Mouse (Mus musculus): Measurements from ENCODE around the gene Zscan12.
A peak's percentile ranks its signal among the peaks of the same experiment; 100 is the strongest.
"Not testable (repeated sequence)": the region's sequence is repeated elsewhere in the genome, so short reads cannot be mapped to it uniquely, and the experiment has no call there.

The Zscan12 gene

DNA sequence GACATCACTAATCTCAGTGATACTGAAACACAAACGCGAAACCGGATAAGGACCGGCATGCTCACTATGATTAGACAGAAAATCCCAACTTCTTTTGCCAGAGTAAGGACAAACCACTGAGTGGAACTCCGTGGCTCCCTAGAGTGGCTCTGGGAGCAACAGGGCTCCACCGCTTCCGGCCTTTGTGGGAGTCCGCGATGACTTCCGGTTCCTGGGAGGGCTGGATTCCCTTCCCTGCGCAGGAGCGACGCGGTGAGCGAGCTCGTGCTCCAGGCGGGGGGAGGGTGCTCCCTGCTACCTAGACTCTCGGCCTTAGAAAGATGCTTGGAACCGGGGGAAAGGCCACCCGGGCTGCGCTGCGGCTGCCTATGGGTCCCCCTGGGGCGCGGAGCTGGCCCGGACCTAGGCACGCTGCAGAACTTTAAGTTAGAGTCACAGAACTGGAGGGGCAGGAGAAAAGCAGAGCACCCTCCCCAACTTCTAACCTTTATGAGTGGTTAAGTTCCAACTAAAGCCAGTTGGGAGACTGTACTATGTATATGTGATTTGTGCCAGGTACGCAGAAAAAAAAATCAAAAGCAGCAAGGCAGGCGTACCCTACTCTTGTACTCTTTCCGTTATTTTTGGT, at the start of gene Zscan12:
TSS of gene Zscan12 (plus strand) at position 200 of the 628 bp plus-strand sequence.
- DNase-seq (ENCODE audit: low spot score) = peak; percentile 90

DNA sequence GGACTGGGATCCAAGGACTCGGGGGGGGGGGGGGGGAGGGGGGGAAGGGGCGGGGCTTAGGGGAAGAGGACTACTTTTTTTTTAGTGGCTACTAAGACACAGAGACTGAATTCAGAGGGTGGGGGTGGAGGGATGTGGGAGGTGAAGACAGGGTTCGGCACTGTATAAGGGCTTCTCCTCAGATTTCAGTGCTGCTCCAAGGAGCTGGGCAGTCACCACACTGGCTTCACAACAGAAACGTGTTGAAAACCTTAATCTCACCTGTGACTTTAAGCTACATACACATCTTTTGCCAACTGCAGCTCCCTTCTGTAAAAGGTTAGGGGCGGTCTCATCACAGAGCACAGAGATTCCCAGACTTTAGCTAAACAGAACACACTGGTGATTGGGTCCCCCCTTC, 49.8 kb upstream of the Zscan12 start:
- no peak for DNase-seq (ENCODE audit: low spot score)

DNA sequence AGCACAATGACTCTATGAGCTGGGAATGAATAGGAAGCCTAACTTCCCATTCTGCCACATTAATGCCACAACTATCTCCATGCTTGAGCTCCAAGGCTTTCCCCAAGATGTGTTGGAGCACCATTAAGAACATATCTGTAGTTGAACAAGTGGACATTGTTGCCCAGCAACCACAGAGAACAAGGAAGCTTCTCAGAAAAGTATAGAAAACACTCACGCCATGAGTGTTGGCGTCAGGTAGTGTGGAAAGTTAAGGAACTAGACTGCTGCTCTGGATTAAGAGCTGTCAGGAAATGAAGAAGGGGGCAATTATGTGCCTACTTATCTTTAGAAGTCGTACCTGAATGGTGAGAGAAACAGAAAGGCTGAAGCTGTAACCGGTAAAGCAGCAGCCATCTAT, 48.7 kb upstream of the Zscan12 start:
- no peak for DNase-seq (ENCODE audit: low spot score)

DNA sequence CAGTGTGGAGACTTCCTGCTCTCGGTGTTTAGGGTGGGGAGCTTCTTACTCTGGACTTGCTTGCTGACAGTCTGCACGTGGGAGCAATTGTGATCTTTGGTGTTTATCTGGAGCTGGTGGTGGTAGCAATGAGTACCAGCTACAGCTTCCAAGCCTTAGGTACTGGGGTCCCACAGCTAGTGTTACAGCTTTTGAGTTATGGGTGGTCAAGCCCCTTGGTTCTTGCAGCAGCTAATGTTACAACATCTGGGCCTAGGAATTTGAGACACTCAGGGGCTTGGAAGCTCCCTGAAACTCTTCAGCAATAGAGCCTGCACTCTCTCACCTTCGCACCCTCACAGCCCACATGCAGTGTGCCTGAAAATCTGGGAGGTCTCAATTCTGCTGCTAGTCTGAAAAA, 42.4 kb upstream of the Zscan12 start:
- no peak for DNase-seq (ENCODE audit: low spot score)

DNA sequence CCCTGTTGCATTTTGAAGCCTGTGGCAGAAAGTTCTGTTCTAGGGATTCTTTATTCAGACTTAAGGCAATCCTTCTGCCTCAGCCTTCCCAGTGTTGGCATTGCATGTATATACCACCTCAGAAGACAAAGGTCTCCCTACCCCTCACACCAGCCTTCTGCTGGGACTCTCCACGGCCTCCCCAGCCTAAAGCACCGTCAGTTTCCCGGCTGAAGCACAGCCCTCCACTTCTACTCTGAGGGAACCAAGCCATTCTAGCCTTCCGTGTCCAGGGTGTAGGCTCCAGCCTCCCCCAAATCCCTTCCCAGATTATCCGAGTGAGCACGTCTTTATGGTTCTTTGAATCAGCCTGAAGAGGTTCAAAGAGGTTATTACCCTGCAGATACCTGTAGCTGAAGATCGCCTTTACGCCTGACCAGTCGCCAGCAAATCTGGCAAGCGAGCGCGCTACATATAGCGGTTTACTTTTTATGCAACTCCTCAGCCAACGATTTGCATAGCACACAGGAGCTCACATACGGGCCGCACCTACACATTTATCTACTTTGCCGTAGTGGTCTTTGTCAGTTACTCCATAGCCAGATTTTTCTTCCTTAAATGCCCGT, 40.6 kb upstream of the Zscan12 start:
- no peak for DNase-seq (ENCODE audit: low spot score)

DNA sequence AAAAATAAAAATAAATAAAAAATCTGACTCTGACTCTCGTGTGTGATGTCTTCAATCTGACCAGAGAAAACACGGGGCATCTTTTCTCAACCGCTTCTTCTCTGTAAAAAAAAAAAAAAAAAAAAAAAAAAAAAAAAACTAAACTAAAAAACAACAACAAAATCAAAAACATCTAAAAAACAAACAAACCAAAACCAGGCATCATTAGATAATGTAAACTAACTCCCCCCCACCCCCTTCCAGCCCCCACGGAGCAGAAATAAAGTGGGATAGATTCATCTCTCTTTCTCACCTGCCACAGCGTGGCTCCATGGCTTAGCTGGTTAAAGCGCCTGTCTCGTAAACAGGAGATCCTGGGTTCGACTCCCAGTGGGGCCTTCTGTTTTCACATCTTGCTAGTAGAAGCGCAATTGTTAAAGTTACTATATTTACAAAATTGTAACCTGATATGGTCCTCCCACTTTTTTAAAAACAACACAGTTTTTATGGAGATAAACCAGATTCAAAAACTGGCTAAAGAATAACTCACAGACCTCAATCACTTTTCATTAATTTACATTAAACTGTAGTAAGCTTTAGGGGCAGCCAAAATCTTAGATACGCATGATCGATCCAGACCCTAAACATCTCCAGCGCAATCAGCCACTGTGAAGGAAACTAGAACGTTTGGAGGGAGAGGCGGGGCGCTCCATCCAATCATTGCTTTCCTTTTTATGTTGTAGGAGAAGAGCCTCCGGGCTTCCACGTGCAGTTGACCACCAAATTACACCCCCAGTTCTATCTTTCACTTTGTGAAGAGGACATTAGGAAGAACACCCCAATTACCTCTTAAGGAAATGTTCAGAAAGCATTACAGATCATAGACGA, 39.9 kb upstream of the Zscan12 start:
- DNase-seq (ENCODE audit: low spot score) = peak; percentile 51

DNA sequence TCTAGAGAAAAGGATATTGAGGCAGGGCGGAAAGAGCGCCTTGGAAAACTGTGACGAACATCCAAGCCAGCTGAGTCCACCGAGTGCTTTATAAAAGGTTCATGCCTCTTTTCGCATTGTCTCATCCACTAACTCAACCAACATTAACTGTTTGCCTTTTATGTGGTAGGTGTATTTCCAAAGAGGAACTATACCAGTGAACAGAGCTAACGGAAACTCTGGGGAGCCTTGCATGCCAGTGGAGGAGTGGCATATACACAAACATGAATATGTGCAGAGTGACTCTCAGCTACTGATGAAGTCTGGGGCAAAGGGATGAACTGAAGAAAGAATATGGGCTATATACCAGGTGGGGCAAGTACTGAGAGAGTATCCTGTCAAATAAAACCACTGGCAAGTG, 39.2 kb upstream of the Zscan12 start:
- no peak for DNase-seq (ENCODE audit: low spot score)

DNA sequence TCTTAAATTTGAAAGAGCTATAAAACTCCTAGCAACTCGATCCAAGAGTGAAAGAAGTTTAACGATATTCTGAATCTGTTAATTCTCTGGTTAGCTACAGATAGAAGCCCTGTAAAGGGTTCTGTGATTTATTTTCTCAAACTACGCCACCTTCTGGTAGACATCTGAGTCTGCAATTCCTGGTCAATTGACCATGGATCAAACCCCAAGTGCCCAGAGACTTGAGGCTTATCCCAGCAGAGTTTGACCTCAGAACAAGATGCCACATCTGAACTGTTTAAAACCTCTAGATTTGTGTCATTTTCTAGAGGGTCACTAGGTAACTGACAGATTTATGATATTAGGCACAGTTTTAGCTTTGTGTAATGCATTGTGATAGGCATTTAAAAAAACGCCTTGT, 36.4 kb upstream of the Zscan12 start:
- DNase-seq (ENCODE audit: low spot score) = peak; percentile 30

DNA sequence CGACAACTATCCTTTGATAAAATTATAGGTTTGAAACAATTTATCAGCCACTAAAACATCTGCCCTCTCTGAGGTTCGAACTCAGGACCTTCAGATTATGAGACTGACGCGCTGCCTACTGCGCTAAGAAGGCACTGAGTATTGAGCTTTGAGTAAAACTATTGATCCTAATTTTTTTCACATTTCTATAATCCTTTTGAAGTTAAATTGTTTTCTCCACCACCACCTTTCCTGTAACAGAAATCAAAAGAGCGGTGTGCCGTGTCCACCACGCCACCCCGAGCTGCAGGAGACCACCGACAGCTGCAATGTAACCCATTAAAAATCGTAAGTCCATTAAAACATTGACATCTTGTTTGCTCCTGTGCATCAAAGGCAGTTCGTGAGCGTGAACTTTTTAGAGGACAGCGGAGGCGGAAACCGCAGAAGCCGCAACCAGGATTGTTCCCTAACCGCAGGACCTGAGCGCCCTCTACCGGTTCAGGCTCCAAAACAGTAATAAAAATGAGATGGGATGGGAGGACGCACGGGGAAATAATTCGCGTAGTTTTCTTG, 35.9 kb upstream of the Zscan12 start:
- DNase-seq (ENCODE audit: low spot score) = peak; percentile 79

DNA sequence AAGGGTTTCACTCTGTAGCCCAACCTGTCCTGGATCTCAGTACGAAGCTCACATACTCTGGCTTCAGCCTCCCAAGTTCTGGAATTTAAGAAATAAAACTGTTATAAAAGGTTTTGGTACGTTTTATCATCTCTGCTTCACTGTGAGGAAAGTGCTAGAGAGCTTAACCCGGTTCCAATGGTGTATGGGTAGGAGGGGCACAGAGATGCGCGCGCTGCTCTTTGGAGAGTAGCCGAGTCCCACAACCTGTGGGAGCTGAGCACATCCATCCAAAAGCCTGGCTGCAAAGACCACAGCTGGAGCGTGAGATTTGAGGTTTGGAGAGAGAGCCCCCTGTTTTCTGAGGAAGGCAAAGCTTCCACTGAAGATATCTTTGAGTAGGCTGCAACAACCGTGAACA, 35.2 kb upstream of the Zscan12 start:
- peak; percentile 11 for DNase-seq (ENCODE audit: low spot score)

DNA sequence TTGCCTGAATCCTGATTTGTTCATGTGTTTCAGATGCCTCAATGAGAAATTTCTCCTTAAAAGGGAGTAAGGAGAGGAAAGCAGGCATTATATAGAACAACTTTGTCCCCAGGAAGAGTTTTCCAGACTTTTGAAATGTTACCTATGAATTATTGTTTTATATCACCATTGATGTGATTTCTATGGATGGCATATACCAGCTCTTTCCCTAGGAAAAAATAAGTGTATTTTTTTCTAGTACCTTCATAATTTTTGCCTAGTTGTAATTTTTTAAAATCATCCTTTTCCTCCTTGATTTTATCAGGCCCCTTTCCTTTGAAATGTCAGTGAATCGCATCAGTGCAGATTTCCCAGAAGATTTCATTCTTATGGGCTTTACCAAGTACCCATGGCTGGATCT, 16.0 kb upstream of the Zscan12 start, which contains the start of gene Olfr1367:
TSS of gene Olfr1367 (plus strand) at position 301 of the 400 bp plus-strand sequence.
- DNase-seq (ENCODE audit: low spot score) = no peak

DNA sequence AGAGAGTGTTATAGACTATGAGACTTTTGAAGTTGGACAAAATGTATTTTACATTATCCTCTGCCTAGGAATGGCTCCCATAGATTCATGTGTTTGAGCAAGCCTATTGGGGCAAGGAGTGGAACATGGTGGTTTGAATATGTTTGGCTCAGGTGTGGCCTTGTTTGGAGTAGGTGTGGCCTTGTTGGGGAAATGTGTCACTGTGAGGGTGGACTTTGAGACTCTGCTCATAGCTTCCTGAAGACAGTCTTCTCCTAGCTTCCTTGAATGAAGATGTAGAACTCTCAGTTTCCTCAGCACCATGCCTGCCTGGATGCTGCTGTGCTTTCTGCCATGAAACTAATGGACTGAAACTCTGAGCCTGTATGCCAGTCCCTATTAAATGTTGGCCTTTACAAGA, 12.0 kb upstream of the Zscan12 start:
- DNase-seq (ENCODE audit: low spot score) = no peak

DNA sequence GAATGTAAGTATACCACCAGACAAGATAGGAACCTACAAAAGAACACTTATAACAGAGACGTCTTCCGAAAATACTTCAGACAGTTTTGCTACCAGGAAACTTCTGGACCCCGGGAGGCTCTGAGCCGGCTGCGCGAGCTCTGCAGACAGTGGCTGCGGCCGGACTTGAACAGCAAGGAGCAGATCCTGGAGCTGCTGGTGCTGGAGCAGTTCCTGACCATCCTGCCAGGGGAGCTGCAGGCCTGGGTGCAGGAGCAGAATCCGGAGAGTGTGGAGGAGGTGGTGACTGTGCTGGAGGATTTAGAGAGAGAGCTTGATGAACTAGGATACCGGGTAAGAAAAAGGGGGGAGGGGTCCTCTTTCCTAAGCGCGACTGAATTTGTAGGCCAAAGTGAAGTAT, 1.1 kb downstream of the Zscan12 start:
- no peak for DNase-seq (ENCODE audit: low spot score)

DNA sequence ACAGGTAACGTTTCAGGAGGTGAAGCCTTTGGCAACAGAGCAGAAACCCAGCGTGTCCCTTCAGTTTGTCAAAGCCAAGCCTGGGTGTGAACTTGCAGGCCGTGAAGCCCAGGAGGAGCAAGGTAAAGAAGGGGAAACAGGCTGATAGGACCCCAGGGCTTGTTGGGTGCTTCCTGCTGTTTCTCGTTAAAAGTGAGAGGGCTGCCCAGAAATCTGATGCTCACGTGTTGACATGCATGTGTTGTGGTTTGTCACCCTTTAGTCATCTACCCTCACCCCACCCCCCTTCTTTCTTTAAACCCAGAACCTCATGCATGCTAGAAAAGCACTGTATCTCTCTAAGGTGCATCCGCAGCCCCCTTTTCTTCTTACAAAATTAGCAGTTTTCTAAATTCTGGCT, 4.0 kb downstream of the Zscan12 start:
- no peak for DNase-seq (ENCODE audit: low spot score)

DNA sequence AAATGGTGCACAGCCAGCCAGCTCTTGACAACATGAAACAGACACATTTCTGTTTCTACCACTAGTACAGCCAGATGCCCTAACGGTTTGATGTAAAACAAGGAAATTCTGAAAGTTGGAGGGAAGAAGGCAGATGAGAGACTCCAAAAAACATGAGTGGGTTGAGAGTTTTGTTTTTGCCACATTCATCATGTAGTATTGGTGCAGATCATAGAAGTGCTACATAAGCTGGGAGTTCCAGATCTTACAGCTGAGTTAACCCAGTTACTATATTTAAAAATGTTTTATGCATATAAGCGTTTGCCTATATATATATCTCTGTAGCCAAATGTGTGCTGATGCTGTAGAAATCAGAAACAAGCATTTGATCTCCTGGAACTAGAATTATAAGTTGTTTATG, 10.1 kb downstream of the Zscan12 start:
- DNase-seq (ENCODE audit: low spot score) = no peak

DNA sequence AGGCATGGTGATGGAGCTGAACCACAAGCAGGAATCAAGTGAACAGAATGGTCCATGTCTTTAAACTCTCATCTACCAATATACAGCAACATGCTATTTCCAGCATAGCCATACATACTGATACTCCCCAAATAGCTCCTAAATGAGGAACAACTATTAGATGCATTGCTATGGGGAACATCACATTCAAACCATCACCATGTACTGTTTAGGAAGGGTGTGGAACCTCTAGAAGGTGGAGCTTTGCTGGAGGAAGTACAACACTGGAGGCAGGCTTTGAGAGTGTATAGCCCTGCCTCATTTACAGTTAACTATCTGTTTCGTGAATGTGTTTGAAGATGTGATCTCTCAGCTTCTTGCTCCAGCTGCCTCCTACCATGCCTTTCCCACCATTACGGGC, 15.2 kb downstream of the Zscan12 start:
- DNase-seq (ENCODE audit: low spot score) = no peak

DNA sequence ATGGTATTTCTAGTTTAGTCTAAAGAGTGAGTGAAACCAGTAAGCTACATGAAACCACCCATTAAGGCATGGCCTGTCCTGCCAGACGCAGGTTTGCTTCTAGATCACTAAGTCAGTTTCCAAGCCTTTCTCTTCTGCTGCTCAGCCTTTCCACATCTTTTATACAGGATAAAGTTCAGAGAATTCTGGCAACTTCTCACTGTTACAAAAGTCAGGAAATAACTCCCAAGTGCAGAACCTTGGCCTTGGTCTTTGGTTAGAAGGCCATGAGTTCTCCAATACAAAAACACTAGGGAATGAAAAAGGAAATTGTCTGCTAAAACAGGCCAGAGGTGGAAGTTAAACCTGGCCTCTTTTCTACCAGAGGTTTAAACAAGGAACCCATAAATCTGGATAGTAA, 32.6 kb downstream of the Zscan12 start:
- DNase-seq (ENCODE audit: low spot score) = no peak

DNA sequence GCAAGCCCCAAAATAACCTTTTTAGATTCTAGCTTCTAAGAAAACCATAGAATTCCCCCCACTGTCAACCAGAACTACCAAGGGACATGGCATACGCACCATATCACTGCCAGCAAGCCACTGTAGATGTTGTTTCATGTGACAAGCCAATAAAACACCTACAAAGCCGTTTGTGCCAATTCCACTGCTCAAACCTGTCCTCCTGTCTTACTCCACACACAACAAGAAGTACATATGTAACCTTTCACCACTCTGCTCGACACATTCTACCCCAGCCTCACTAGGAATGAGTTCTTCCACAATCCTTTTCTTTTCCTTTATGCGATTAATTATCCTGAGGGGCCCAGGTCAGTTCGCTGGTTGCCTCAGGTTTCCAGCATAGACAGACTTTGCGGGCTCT, 33.0 kb downstream of the Zscan12 start:
- no peak for DNase-seq (ENCODE audit: low spot score)

DNA sequence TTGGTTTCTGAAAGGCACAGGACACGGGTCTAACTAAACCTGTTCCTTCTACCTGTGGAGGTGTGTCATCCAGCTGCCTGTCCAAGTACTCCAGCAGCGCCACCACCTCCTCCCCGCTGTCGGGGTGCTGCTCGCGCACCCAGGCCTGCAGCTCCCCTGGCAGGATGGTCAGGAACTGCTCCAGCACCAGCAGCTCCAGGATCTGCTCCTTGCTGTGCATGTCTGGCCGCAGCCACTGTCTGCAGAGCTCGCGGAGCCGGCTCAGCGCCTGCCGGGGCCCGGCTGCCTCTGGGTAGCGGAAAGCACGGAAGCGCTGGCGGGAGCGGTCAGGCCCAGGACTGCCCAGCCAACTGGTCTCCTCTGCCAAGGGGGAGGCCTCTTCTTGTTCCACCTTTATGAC, 33.4 kb downstream of the Zscan12 start:
- not testable (repeated sequence) for DNase-seq (ENCODE audit: low spot score)

DNA sequence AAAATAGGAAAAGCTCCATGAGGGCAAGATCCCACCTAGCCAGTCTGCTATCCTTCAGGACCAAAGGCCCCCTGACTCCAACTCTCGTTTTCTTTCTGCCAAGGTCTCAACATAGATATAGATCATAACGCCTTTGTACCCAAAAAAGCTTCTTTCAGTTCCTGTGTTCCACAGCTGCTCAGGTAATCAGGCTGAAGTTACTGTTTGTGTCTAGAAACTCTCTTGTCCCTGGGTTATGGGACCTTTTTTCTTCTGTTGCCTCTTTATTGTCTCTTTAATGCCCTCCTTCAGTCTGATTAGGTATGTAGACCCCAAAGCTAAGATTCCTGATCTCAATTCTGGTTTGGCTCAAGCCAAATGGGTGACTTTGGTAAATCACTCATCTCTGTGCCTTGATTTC, 34.9 kb downstream of the Zscan12 start:
- DNase-seq (ENCODE audit: low spot score) = no peak

DNA sequence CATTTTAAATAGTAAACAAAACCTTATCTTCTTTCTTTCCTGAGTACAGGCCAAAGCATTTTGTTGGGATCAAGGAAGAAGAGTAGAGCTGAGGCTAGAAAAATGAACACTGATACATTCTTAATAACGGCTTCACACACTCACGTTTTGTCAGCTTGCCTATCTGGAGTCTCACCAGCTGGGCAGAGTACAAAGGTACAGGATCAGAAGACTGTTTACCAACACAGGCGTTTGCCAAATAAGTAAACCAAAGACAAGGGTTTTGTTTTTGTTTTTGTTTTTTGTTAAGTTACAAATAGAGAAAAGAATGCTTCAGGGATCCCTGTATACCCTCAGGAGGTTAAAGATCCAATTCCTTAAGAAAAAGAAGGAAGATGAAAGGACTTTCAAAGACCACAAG, 38.5 kb downstream of the Zscan12 start:
- no peak for DNase-seq (ENCODE audit: low spot score)

DNA sequence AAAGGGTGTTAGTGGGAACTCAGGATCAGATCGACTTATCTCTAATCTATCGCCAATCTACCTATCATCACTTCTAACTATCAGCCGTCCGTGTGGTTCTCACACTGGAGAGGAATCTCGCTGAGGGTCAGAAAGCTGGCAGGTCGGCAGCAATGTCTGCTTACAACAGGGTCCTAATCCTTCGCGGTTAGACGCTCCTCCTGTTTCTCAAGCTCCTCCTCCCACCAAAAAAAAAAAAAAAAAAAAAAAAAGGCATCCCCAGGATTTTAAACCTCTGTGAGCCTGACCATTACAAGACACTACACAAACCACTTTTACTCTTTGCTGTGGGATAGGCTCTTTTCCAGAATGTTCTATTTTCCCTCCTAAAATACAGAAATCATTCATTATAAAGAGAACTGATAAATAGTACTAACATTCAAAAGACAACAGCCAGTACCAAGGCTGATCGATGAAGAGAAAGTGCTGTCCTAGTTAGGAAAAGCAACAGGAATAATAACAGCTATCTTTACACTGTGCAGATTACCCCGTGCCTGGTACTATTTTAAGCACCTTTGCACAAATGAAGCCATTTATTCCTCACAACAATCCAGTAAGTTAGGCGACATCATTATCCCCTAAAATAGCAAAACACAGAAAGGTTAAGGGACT, 39.1 kb downstream of the Zscan12 start:
- no peak for DNase-seq (ENCODE audit: low spot score)
